Mouse (Mus musculus) heart, adult 10 weeks (tissue): Measurements from ENCODE around the gene Pdzk1. TPM values are rescaled to one million over a fixed set of nuclear protein-coding genes. Genes with fewer than 3 reads are reported as not detected.

ENCODE experiments used
- polyA plus RNA-seq: library from polyadenylated mRNA; stranded (reverse); fragments of 350-450 nt; fragmentation: Illumina TruSeq; extraction: RNeasy Lipid Tissue Mini Kit (QIAGEN cat#74804); gene quantifications from one replicate; pipeline ENCODE4 v1.2.3, GENCODE M21; 2014; ENCODE audit warnings: low read depth, low replicate concordance

Gene Pdzk1
- not detected for polyA plus RNA-seq

DNA sequence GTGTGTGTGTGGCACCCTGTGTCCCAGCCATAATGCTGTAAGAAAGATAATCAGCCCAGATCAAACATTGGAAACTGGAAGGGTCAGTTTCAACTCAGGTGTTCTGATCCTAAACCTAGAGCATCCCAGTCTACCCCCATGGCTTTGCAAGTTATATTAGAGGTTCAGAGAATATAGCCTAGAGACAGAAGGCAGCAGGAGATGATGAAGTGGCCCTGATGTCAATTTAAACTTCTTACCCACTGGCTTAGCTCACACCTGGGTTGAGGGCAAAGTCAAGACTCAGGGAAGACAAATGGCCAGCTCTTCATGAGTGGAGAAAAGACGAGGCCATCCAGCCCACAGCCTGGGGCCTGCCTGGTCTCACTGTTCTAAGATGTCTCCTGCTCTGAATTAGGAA lies at the start of gene Pdzk1, which contains the start of gene Cd160:
Gene Pdzk1 (plus strand): TSS at position 301 of the 400 bp plus-strand sequence.
Gene Cd160 (minus strand): TSS at position 368 of the 400 bp plus-strand sequence.

DNA sequence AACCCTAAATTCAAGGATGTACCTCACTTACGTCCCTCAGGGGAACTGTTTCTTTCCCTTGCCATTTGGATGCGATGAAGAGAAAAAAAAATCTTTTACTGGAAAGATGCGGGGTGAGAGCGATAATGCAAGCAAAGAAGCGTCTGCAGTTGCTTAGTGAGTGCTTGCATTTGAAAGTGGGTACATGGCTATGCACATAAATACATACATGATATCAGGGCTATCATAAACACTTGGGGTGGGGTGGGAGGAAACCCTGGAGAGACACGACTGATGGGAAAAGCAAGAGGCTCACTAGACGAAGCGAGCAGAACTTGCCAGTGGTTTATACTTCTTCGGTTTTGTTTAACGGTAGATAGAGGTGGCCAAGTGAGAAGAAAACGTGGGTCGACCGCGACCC lies 75.3 kb downstream of the Pdzk1 start, which contains the start of gene Gja5:
Gene Gja5 (plus strand): TSS at position 301 of the 400 bp plus-strand sequence.

DNA sequence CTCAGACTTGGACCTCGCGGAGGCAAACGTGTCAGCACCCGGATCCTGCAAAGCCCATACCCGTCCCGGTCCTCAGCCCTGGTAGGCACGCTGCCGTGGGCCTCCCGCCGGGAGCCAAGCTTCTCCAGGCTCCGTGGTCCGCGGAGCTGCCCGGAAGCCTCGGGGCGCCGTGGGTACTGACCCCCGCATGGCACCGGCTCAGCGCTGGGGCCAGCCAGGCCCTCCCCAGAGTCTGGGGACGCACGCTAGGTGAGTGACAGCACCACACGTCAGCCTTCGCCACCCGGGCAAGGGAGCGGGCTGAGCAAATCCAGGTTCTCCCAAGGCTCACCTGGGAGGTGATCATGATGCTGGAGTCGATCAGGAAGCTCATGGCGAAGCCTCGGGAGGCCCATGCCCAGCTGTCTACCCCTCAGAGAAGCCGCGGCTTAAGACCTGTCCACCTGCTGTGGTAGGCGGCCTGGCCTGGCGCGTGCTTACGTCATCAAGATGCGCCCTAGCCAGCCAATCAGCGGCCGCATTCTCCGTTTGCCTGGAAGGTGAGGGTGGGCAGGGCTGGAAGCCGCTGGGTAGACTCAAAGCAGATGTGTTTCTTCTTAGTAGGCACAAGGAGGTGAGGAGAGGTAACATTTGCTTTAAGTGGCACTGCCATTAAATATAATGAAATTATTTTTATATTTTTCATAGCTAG lies 75.9 kb downstream of the Pdzk1 start, which contains the start of gene Gpr89:
Gene Gpr89 (minus strand): TSS at position 496 of the 691 bp plus-strand sequence.

Other genes with a start within 250 kb of the Pdzk1 start
- gene Polr3gl, start 235.1 kb upstream of the Pdzk1 start, polyA plus RNA-seq = 56.2 TPM
- 1.2 TPM for gene Ankrd34a, start 232.6 kb upstream of the Pdzk1 start, polyA plus RNA-seq
- gene Lix1l, start 228.1 kb upstream of the Pdzk1 start, polyA plus RNA-seq = 31.8 TPM
- 34.5 TPM for gene Rbm8a, start 199.4 kb upstream of the Pdzk1 start, polyA plus RNA-seq
- gene Pex11b, start 193.9 kb upstream of the Pdzk1 start, polyA plus RNA-seq = 39.6 TPM
- gene Gm42957, start 193.8 kb upstream of the Pdzk1 start, polyA plus RNA-seq = not detected
- 2.5 TPM for gene Itga10, start 183.7 kb upstream of the Pdzk1 start, polyA plus RNA-seq
- gene Ankrd35, start 159.2 kb upstream of the Pdzk1 start, polyA plus RNA-seq = 1.1 TPM
- gene Pias3, start 132.9 kb upstream of the Pdzk1 start, polyA plus RNA-seq = 17.0 TPM
- 4.1 TPM for gene Nudt17, start 120.7 kb upstream of the Pdzk1 start, polyA plus RNA-seq
- 23.6 TPM for gene Polr3c, start 101.7 kb upstream of the Pdzk1 start, polyA plus RNA-seq
- gene Rnf115, start 101.6 kb upstream of the Pdzk1 start, polyA plus RNA-seq = 24.0 TPM
- gene Cd160, start 67 bp downstream of the Pdzk1 start, polyA plus RNA-seq = not detected
- 17.4 TPM for gene Gja5, start 75.4 kb downstream of the Pdzk1 start, polyA plus RNA-seq
- 13.5 TPM for gene Gpr89, start 76.1 kb downstream of the Pdzk1 start, polyA plus RNA-seq
- not detected for gene Gja8, start 96.7 kb downstream of the Pdzk1 start, polyA plus RNA-seq